Mouse (Mus musculus): ENCODE measurements around the gene Hs3st6.

- TF ChIP-seq GATA1 (IDR thresholded peaks at IDR 0.05; ENCODE audit: borderline replicate concordance, low read length) (no peak), FLI1 (IDR thresholded peaks at IDR 0.05; ENCODE audit: low read length) (no peak)
Observed at GRCm38 (mm10) chr17:24769146-24769545, 16.4 kb downstream of the Hs3st6 start.
